Mouse (Mus musculus): ENCODE measurements around the gene Dhrs7b. TPM values are rescaled to one million over a fixed set of nuclear protein-coding genes. Genes with fewer than 3 reads are reported as not detected.

Dhrs7b gene
- polyA plus RNA-seq, 3 experiments from 2014 or later = 16.1 to 20.6 (median 19.2) TPM

GRCm38 (mm10) chr11:60902001-60902400 lies 71.6 kb downstream of the Dhrs7b start:
- ATAC-seq = no peak

DNA sequence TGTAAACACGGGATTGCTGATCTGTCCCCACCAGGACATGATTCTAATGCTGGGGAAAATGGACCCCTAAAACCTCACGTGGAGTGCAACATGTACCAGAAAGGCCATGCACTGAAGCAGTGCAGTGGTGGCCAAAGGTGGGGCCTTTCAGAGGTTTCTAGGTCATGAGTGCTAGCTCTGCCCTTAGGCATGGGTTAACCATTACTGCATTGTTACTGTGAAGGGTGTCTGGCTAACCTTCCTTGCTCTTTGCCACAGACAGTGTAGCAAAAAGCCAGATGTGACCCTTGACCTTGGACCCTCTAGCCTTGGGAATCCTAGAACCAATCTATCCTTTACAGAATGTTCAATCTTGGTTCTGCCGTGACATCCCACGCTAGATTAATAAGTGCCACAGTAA lies 72.1 kb downstream of the Dhrs7b start:
- no peak for ATAC-seq

DNA sequence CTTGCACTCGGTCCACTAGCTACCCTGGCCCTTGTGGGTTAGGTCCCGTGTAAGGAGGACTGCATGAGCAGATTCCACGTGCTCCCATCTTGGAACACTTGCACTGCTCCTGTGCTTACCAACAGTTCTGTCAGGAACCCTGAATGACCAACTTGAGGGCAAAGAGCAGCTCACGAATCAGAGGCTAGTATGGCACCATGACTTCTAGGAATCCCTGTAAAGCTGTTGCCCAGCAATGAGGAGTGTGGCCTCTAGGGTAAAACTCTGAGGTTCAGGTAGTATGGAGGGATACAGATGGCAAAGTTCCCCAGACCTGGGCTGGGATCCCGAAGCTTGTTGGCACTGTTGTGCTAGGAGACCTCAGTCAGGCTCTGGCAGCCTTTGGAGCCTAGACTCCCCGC lies 73.2 kb downstream of the Dhrs7b start:
- ATAC-seq = no peak

- no peak for ATAC-seq
Observed at GRCm38 (mm10) chr11:60905407-60906120, 75.1 kb downstream of the Dhrs7b start.

DNA sequence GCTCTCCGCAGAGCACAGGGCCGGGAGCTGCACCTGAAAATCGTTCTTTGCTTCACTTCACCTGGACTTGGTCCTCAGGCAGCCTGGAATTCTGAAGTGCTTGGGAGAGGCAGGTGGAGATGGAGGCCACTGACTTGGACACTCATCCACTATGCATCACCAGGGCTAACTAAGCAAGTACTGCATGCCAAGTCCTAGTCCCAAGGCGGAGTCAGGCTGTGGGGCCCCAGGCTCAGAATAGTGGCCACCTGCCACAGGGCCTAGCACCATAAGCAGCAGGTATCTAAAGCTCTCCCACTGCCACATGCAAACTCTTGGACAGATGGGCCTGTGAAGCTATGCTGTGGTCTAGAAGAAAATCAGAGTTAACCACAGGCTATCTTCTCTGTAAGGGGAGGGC lies 76.0 kb downstream of the Dhrs7b start:
- ATAC-seq = no peak

DNA sequence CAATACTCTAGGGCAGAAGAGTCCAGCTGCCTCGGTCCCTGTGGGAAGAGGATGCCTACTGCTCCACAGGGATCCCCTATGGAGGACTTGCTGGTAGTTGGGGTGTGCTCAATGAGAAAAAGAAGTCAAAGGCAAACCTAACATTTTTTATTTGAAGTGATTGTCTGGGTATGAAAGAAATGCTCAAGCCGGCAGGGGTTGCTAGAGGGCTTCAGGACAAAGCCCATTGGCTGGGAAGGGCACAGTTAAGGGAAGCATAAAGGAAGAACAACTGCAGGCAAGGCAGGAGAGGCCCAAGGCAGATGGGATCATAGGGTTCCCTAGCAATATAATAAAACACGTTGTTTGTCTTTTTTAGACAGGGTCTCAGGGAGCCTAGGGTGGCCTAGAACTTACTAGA lies 77.6 kb downstream of the Dhrs7b start:
- no peak for ATAC-seq

- ATAC-seq = no peak
Observed at GRCm38 (mm10) chr11:60909626-60910025, 79.2 kb downstream of the Dhrs7b start.

Other genes with a start within 250 kb of the Dhrs7b start
- gene Llgl1, start 130.9 kb upstream of the Dhrs7b start, polyA plus RNA-seq (2017; shearing (Covaris generic)) = 10 to 100 TPM in 1 of 3 experiments, 1 to 10 TPM in 2; 6.6 to 10.3 (median 9.9) TPM
- 10 to 100 TPM; 77.5 to 90.2 (median 77.9) TPM for gene Flii, start 103.4 kb upstream of the Dhrs7b start, polyA plus RNA-seq (2017; shearing (Covaris generic))
- 10 to 100 TPM in 2 of 3 experiments, 1 to 10 TPM in 1; 8.7 to 11.4 (median 10.3) TPM for gene Mief2, start 102.2 kb upstream of the Dhrs7b start, polyA plus RNA-seq (2017; shearing (Covaris generic))
- gene Top3a, start 53.3 kb upstream of the Dhrs7b start, polyA plus RNA-seq (2017; shearing (Covaris generic)) = 10 to 100 TPM; 10.6 to 13.8 (median 12.5) TPM
- 1 to 10 TPM; 5.5 to 6.7 (median 6.3) TPM for gene Smcr8, start 53.1 kb upstream of the Dhrs7b start, polyA plus RNA-seq (2017; shearing (Covaris generic))
- 10 to 100 TPM; 13.3 to 16.0 (median 15.6) TPM for gene Shmt1, start 18.9 kb upstream of the Dhrs7b start, polyA plus RNA-seq (2017; shearing (Covaris generic))
- 10 to 100 TPM; 22.8 to 30.3 (median 28.2) TPM for gene Tmem11, start 48.6 kb downstream of the Dhrs7b start, polyA plus RNA-seq (2017; shearing (Covaris generic))
- gene Natd1, start 84.1 kb downstream of the Dhrs7b start, polyA plus RNA-seq (2017; shearing (Covaris generic)) = 1 to 10 TPM; 5.4 to 6.7 (median 6.4) TPM
- 100 to 1,000 TPM in 1 of 3 experiments, 10 to 100 TPM in 2; 46.2 to 121 (median 54.2) TPM for gene Map2k3, start 101.4 kb downstream of the Dhrs7b start, polyA plus RNA-seq (2017; shearing (Covaris generic))
- not detected for gene Kcnj12, start 191.9 kb downstream of the Dhrs7b start, polyA plus RNA-seq (2017; shearing (Covaris generic))

All from inflammation-experienced regulatory T-cells, adult 6 months (primary cell).